In genomic region chr10:90137538-90137937, GRCm38 (mm10) we compare ENCODE assay signal across 15 mouse cellular contexts.
"Had no signal": no experiment of that assay in that cellular context is flagged by ENCODE, and none has a peak within 500 bp of the region (broad histone marks: within the 10 kb centered on the region; RNA-seq: fewer than 3 reads in every experiment).

No protein-coding gene starts in this region.

- H3K4me3 ChIP-seq: megakaryocyte, embryonic 14.5 days; midbrain, embryonic 13.5 days; midbrain, embryonic 15.5 days; neural tube, embryonic 12.5 days; stomach, embryonic 15.5 days had no signal

- H3K9ac ChIP-seq: lung, embryonic 14.5 days; midbrain, embryonic 13.5 days; midbrain, embryonic 15.5 days; neural tube, embryonic 12.5 days; stomach, embryonic 15.5 days had no signal

- H3K27me3 ChIP-seq: megakaryocyte, embryonic 14.5 days; midbrain, embryonic 13.5 days; midbrain, embryonic 15.5 days; neural tube, embryonic 12.5 days; stomach, embryonic 15.5 days had no signal

- ATAC-seq: midbrain, embryonic 13.5 days; midbrain, embryonic 15.5 days had no signal

- H3K4me2 ChIP-seq: lung, embryonic 14.5 days; midbrain, embryonic 11.5 days; midbrain, embryonic 13.5 days; midbrain, embryonic 15.5 days; neural tube, embryonic 12.5 days; stomach, embryonic 15.5 days had no signal

- H3K4me1 ChIP-seq: megakaryocyte, embryonic 14.5 days; midbrain, embryonic 13.5 days; midbrain, embryonic 15.5 days; neural tube, embryonic 12.5 days; stomach, embryonic 15.5 days had no signal

- H3K36me3 ChIP-seq: midbrain, embryonic 15.5 days; neural tube, embryonic 12.5 days; stomach, embryonic 15.5 days had no signal

- DNase-seq: lung, adult 18-20 months; lung, embryonic 14.5 days; lung, postnatal 10 days; right cerebral cortex, postnatal 14 days; thymus, adult 2 months; thymus, postnatal 25 days; thymus, postnatal 4 days had no signal

- H3K27ac ChIP-seq: macrophage; midbrain, embryonic 13.5 days; midbrain, embryonic 15.5 days; neural tube, embryonic 12.5 days; stomach, embryonic 15.5 days; stomach, postnatal 0 days had no signal

- H3K9me3 ChIP-seq: midbrain, embryonic 13.5 days; midbrain, embryonic 15.5 days; neural tube, embryonic 12.5 days; stomach, embryonic 15.5 days had no signal
